Mouse (Mus musculus): ENCODE data around the gene Pxdn. TPM values are rescaled to one million over a fixed set of nuclear protein-coding genes. Genes with fewer than 3 reads are reported as not detected.

Pxdn gene
- total RNA-seq, 1 experiment: 53.7 TPM

DNA sequence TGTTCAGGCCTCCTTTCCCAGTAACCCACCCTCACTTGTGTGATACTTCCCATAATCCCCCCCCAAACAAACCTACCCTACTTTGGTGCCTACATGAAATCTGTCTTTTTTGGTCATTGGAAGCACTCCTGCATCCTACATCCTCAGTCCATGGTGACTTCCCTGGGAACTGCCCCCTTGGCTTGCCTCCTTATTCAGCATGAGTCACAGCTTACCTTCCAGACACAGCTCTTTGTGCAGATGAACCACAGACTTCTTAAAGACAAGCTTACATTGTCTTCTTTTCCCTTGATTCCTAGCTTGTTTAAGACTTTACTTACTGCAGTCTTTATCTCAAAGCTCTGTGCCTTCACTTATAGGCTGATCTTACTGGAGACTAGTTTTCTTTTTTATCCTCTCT lies 83.0 kb downstream of the Pxdn start:
- TF ChIP-seq ZNF384 (IDR thresholded peaks at IDR 0.05; ENCODE audit: low read depth, low read length) (no peak), MAFK (IDR thresholded peaks at IDR 0.05; ENCODE audit: insufficient read depth, low read depth, low read length) (no peak), HCFC1 (IDR thresholded peaks at IDR 0.05; ENCODE audit: borderline replicate concordance, insufficient read depth, low read length) (no peak), CHD2 (IDR thresholded peaks at IDR 0.05; ENCODE audit: low read depth, low read length) (no peak), ZC3H11A (IDR thresholded peaks at IDR 0.05; ENCODE audit: borderline replicate concordance, low read depth, low read length) (no peak)
- no peaks in the 10 kb centered on the region for H3K9me3 ChIP-seq (ENCODE audit: control insufficient read depth, insufficient read depth, low read depth, low read length)
- H3K9ac ChIP-seq (ENCODE audit: insufficient read depth, low read depth, low read length, poor library complexity, severe bottlenecking): no peak overlapping the region
- H3K4me1 ChIP-seq (ENCODE audit: control insufficient read depth in 2 of 2, insufficient read depth in 2 of 2, low read length in 2 of 2, poor library complexity in 1 of 2): no peaks in the 10 kb centered on the region
- in situ Hi-C loops (cut with MboI; ENCODE audit: low sequenced_read_pairs in 2 of 2, unreplicated experiment in 2 of 2): loop anchor here in 1 of 2 experiments (10.0 kb wide), 1 partner anchor 106 kb away; no protein-coding TSS in a partner anchor
- no peak for DNase-seq (ENCODE audit: low read depth, low spot score)
- no peak overlapping the region for H3K4me3 ChIP-seq (ENCODE audit: insufficient read depth in 1 of 2, low read depth in 1 of 2, low read length in 2 of 2, poor library complexity in 1 of 2, severe bottlenecking in 1 of 2)
- no peaks in the 10 kb centered on the region for H3K36me3 ChIP-seq (ENCODE audit: control insufficient read depth, insufficient read depth, low read length, poor library complexity, severe bottlenecking)
- H3K27ac ChIP-seq (ENCODE audit: insufficient read depth, low read depth, low read length, poor library complexity, severe bottlenecking): no peak overlapping the region

DNA sequence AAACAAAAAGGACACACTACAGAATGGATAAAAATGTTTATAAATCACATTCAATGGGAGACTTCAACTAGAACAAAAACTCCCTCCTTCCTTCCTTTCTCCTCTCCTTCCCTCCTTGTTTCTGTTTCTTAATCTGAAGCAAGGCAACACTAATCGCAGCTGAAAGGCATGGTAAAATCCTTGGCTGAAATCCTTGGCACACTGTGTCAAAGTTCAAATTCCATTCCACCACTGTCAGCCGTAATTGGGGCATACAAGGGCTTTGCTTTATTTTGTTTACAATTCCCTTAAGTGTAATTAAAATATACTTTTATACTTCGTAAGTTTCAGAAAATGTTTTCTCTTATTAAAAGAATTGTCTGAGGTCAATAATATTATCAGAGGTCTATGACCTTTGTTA lies 86.1 kb downstream of the Pxdn start:
- Histone ChIP-seq H3K4me1 (ENCODE audit: control insufficient read depth in 2 of 2, insufficient read depth in 2 of 2, low read length in 2 of 2, poor library complexity in 1 of 2) (no peaks in the 10 kb centered on the region), H3K36me3 (ENCODE audit: control insufficient read depth, insufficient read depth, low read length, poor library complexity, severe bottlenecking) (no peaks in the 10 kb centered on the region), H3K9me3 (ENCODE audit: control insufficient read depth, insufficient read depth, low read depth, low read length) (no peaks in the 10 kb centered on the region), H3K27ac (ENCODE audit: insufficient read depth, low read depth, low read length, poor library complexity, severe bottlenecking) (no peak overlapping the region), H3K9ac (ENCODE audit: insufficient read depth, low read depth, low read length, poor library complexity, severe bottlenecking) (no peak overlapping the region), H3K4me3 (ENCODE audit: insufficient read depth in 1 of 2, low read depth in 1 of 2, low read length in 2 of 2, poor library complexity in 1 of 2, severe bottlenecking in 1 of 2) (no peak overlapping the region)
- TF ChIP-seq CHD2 (IDR thresholded peaks at IDR 0.05; ENCODE audit: low read depth, low read length): no peak
- no peak for TF ChIP-seq HCFC1 (IDR thresholded peaks at IDR 0.05; ENCODE audit: borderline replicate concordance, insufficient read depth, low read length)
- no peak for DNase-seq (ENCODE audit: low read depth, low spot score)
- in situ Hi-C loops (cut with MboI; ENCODE audit: low sequenced_read_pairs in 2 of 2, unreplicated experiment in 2 of 2): loop anchor here in 1 of 2 experiments (10.0 kb wide), 1 partner anchor 109 kb away; no protein-coding TSS in a partner anchor

DNA sequence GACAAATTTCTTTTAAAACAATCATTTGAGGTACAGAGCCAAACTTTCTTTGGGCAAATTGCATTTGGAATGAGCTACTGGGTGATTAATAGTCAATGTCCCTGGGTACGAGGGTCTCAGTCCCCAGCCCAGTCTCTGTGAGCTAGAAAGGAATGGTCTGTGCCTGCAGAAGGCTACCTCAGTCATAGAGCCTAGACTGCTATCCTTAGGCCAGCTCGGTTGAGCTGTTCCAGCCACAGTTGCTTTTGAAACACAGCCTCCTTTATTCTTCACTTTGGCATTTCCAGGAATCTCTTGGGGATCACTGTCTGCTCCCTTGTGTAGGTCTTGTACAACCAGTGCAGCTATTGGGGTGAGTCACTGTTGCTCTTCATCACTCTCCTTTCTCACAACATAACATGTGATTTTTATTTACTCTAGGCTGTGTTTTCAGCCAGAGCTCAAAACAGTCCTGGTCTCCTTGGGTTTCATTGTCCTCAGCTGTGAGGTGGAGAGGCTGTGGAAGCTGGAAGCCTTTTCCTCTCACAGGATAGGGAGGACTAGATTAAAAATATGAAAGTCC lies 86.9 kb downstream of the Pxdn start:
- in situ Hi-C loops (cut with MboI; ENCODE audit: low sequenced_read_pairs in 2 of 2, unreplicated experiment in 2 of 2): loop anchor here in 1 of 2 experiments (10.0 kb wide), 1 partner anchor 110 kb away; no protein-coding TSS in a partner anchor
- Histone ChIP-seq H3K36me3 (ENCODE audit: control insufficient read depth, insufficient read depth, low read length, poor library complexity, severe bottlenecking) (no peaks in the 10 kb centered on the region), H3K4me3 (ENCODE audit: insufficient read depth in 1 of 2, low read depth in 1 of 2, low read length in 2 of 2, poor library complexity in 1 of 2, severe bottlenecking in 1 of 2) (no peak overlapping the region), H3K4me1 (ENCODE audit: control insufficient read depth in 2 of 2, insufficient read depth in 2 of 2, low read length in 2 of 2, poor library complexity in 1 of 2) (no peaks in the 10 kb centered on the region), H3K9ac (ENCODE audit: insufficient read depth, low read depth, low read length, poor library complexity, severe bottlenecking) (no peak overlapping the region), H3K27ac (ENCODE audit: insufficient read depth, low read depth, low read length, poor library complexity, severe bottlenecking) (no peak overlapping the region), H3K9me3 (ENCODE audit: control insufficient read depth, insufficient read depth, low read depth, low read length) (no peaks in the 10 kb centered on the region)
- DNase-seq (ENCODE audit: low read depth, low spot score): no peak
- TF ChIP-seq MAFK (IDR thresholded peaks at IDR 0.05; ENCODE audit: insufficient read depth, low read depth, low read length) (no peak), ZC3H11A (IDR thresholded peaks at IDR 0.05; ENCODE audit: borderline replicate concordance, low read depth, low read length) (no peak), CHD2 (IDR thresholded peaks at IDR 0.05; ENCODE audit: low read depth, low read length) (no peak), HCFC1 (IDR thresholded peaks at IDR 0.05; ENCODE audit: borderline replicate concordance, insufficient read depth, low read length) (no peak), ZNF384 (IDR thresholded peaks at IDR 0.05; ENCODE audit: low read depth, low read length) (no peak)

DNA sequence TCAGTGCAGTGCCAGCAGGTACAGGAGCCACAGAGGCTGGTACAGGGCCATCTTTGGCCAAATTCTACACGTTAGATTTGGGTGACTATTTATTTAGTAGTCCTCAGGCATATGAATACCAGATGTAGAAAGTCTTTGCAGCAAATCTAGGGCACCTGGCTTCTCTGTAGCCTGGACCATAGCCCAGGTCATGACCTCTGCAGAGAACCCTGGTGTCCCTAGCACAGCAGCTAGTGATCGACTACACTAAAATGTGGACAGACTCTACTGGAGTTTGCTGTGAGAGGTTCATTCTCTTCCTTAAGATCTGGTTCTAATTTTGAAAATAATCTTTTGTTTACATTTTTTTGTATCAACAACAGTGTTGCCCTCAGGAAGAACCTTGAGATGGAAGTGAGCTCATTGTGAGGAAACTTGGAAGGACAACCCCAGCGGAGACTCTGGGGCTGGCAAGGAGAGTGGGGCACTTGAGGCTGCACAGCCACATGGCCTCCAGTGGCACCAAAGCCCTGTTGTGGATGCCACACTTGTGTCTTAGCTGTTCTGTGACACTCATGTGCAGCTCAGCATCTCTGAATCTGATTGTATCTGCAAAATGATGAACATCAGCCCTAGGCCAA lies 90.4 kb downstream of the Pxdn start:
- H3K4me1 ChIP-seq (ENCODE audit: control insufficient read depth in 2 of 2, insufficient read depth in 2 of 2, low read length in 2 of 2, poor library complexity in 1 of 2): no peaks in the 10 kb centered on the region
- no peak for TF ChIP-seq CHD2 (IDR thresholded peaks at IDR 0.05; ENCODE audit: low read depth, low read length)
- TF ChIP-seq HCFC1 (IDR thresholded peaks at IDR 0.05; ENCODE audit: borderline replicate concordance, insufficient read depth, low read length): no peak
- no peak for TF ChIP-seq ZC3H11A (IDR thresholded peaks at IDR 0.05; ENCODE audit: borderline replicate concordance, low read depth, low read length)
- no peak for TF ChIP-seq MAFK (IDR thresholded peaks at IDR 0.05; ENCODE audit: insufficient read depth, low read depth, low read length)
- TF ChIP-seq ZNF384 (IDR thresholded peaks at IDR 0.05; ENCODE audit: low read depth, low read length): no peak
- H3K4me3 ChIP-seq (ENCODE audit: insufficient read depth in 1 of 2, low read depth in 1 of 2, low read length in 2 of 2, poor library complexity in 1 of 2, severe bottlenecking in 1 of 2): no peak overlapping the region

More for the DNA sequence above, 90.4 kb downstream of the Pxdn start:
- H3K36me3 ChIP-seq (ENCODE audit: control insufficient read depth, insufficient read depth, low read length, poor library complexity, severe bottlenecking): no peaks in the 10 kb centered on the region
- H3K9me3 ChIP-seq (ENCODE audit: control insufficient read depth, insufficient read depth, low read depth, low read length): no peaks in the 10 kb centered on the region
- in situ Hi-C loops (cut with MboI; ENCODE audit: low sequenced_read_pairs in 2 of 2, unreplicated experiment in 2 of 2): loop anchor here in 1 of 2 experiments (10.0 to 25.0 kb wide), 2 partner anchors 113 to 559 kb away; partner anchors contain the start of gene Tmem18
- no peak overlapping the region for H3K27ac ChIP-seq (ENCODE audit: insufficient read depth, low read depth, low read length, poor library complexity, severe bottlenecking)
- no peak for DNase-seq (ENCODE audit: low read depth, low spot score)
- H3K9ac ChIP-seq (ENCODE audit: insufficient read depth, low read depth, low read length, poor library complexity, severe bottlenecking): no peak overlapping the region

All from ES-E14 (cell line).